Mouse (Mus musculus) spleen, postnatal 14 days (tissue): ENCODE measurements around the gene Cd24a.

Experiments
- DNase-seq, 2 experiments: peaks; one replicate each; pipeline ENCODE4 v3.0.0; 2021 to 2022; ENCODE audit warnings: low spot score in 2 of 2

Cd24a gene

DNA sequence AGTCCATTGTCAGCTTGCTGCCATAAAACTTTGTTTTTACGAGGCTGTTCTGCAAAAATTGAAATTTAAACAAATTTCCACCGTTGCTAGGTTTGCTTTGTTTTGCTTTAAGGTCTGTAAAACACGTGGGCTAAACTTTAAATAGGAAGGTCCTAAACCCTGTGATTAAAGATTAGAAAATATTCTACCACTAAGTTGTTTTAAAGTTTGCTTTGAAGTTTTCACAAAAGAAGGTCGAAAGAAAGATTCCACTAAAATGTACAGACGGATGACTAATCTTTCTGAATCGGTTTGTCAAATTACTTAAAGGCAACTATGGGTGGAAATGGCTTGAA lies at the start of gene Cd24a:
Gene Cd24a, plus strand, starts transcription at position 288 of the 335 bp plus-strand sequence.
- DNase-seq: no peak

DNA sequence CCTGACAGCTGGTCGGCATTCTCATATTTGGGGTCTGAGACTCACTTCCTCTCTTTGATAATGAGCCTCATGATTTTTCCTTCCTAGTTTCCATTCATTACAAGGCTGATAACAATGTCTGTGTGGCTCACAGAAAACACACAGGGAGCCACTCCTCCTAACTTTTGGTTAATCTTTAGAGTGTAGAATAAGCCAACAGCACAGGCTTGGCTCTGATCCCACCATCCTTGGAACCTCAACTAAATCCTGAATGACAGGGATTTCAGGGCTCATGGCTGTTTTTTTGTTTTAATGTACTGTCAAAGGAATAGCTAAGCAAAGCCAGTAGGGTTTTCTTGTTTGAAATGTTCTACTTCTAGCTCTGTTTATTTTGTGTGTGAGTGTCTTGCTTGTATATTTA lies 43.7 kb upstream of the Cd24a start:
- DNase-seq: no peak

- DNase-seq: no peak
These were observed 40.4 kb upstream of the Cd24a start for GRCm38 (mm10) chr10:43537652-43538051.

DNA sequence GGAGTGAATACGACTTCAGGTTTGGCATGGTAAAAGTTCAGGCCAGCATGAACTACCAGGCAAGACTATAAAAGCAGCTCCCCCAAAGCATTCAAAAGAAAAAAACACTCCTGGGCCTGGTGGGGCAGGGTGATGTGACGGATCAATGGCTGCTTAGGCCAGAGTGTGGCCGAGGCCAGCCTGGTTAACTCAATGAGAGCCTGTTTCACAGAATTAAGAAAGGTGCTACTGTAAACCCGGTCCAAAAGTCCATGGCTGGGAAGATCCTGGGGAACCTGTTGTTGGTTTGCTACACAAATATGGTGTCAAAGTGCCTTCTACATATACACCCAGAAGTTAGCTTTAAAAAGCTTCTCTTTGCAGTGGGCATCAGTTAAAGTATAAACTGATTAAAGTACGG lies 39.3 kb upstream of the Cd24a start:
- DNase-seq: no peak

DNA sequence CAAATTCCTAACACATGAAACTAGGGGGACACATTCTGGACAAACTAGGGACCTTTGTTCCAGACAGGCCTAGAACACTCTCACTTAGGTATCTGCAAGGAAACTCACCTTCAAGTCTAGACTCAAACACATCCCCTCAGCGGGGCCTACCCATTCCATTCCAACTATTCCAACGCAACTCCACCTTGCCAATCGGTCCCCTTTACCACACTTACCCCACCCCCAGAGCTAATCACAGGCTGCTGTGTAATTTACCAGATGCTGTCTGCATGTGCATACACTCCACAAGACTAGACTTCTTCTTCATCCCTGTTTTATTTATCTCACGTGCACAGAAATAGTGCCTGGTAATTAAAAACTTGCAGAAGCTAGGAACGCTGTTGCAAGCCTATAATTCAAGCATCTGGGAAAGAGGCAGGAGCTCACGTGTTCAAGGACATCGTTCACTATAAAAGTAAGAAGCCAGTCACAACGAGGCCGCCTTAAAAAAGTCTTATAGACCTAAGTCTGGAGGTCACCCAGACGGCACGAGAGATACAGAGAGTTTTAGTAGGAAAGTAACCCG lies 38.3 kb upstream of the Cd24a start:
- DNase-seq: no peak

DNA sequence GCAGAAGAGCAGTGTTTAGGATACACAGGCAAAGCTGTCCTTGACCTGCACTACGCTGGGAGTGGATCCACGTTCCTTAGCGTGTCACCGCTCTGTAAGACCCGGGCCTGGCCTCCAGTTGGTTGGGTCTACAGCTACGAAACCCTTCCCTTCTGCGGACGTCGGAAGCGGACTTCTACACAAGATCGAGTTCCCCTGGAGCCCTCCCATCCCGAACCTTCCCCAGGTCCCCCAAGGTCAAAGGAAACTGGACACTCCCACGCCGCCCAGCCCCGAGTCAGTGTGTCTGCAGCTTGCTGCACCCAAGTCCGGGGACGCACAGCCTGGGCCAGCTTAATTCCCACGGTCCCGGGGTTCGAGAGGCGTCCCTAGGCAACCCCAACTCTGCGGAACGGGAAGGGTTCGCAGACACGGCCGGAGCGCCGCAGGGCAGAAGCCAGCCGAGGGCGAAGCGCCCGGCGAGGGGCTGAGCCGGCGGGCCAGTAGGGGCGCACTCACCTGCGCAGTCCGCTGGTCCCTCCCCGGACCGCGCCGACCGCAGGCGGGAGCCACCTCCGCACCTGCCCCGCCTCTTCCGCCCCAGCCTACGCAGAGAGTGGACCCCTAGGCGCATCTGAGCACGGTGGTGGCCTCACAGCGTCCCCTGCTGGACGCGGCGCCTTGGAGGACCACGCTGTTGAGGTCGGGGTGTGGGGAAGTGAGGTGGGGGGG lies 37.5 kb upstream of the Cd24a start, which contains the start of gene 1700021F05Rik:
Gene 1700021F05Rik, minus strand, starts transcription at position 553 of the 711 bp plus-strand sequence.
- peak; percentile 87 to 95 for DNase-seq

- DNase-seq: no peak
These were observed 36.9 kb upstream of the Cd24a start for GRCm38 (mm10) chr10:43541153-43541544.

DNA sequence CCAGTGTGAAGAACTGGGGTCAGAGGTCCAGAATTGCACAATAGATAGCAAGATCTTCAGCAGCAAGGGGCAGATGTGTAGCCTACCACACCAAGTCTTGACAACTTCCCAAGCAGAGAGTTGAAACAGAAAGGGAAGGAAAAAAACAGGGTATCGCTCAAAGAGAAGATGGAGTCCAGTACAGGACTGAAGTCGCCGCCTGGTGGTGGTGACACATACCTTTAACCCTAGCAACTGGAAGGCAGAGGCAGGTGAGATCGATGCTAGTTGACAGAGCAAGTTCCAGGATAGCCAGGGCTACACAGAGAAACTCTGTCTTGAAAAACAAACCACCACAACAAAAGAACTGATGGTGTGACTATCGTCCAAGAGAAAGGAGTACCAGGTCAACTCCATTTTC lies 28.7 kb upstream of the Cd24a start:
- no peak for DNase-seq

GRCm38 (mm10) chr10:43550923-43551322 lies 27.2 kb upstream of the Cd24a start:
- DNase-seq: no peak

DNA sequence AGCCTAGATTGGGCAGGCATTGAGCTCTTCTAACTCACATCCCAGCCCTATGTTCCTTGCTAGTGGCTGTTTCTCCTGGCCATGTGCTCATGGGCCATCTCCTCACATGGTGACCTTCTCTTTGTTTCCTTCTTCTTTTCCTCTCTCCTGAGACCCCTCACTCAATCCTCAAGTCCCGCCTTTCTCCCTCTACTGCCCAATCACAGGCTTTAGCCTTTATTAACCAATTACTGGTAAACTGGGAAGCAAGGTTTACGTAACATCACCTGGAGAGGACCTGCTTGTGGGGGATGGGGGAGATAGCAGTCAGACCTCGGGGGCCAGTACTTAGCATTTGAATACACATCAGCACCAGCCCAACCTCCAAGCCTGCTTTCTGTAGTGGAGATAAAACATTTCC lies 26.7 kb upstream of the Cd24a start:
- no peak for DNase-seq

GRCm38 (mm10) chr10:43557630-43558165 lies 20.4 kb upstream of the Cd24a start:
- DNase-seq: no peak

GRCm38 (mm10) chr10:43559313-43559712 lies 18.8 kb upstream of the Cd24a start:
- DNase-seq: no peak

GRCm38 (mm10) chr10:43560765-43561164 lies 17.3 kb upstream of the Cd24a start:
- DNase-seq: no peak

- DNase-seq: no peak
These were observed 16.8 kb upstream of the Cd24a start for GRCm38 (mm10) chr10:43561311-43561710.

- DNase-seq: no peak
These were observed 3.7 kb upstream of the Cd24a start for GRCm38 (mm10) chr10:43574352-43574751.

GRCm38 (mm10) chr10:43574956-43575355 lies 3.1 kb upstream of the Cd24a start:
- DNase-seq: peak; percentile 77 to 90

GRCm38 (mm10) chr10:43577299-43577996 lies 636 bp upstream of the Cd24a start:
- peak; percentile 47 to 57 for DNase-seq

DNA sequence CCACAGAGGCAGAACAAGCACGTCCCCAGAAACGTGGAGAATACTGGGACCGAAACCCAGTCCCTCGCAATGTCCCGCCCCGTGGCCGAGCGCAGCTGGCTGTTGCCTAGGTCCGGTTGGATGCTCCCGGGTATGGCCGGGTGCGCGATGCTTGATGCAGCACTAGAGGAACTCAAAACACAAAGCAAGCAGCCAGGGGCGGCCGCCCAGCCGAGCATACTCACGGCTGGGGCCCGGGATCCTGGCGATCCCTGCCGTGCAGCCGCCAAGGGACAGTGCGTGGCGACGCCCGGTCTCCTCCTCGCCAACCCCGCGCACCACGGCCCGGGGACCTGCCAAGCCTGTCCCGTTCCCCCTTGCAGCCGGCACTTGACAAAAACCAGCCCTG lies 276 bp downstream of the Cd24a start:
- DNase-seq: peak; percentile 59 to 70

GRCm38 (mm10) chr10:43578754-43579380 lies 783 bp downstream of the Cd24a start:
- peak; percentile 94 for DNase-seq

- peak; percentile 53 to 66 for DNase-seq
These were observed 1.5 kb downstream of the Cd24a start for GRCm38 (mm10) chr10:43579381-43580261.

DNA sequence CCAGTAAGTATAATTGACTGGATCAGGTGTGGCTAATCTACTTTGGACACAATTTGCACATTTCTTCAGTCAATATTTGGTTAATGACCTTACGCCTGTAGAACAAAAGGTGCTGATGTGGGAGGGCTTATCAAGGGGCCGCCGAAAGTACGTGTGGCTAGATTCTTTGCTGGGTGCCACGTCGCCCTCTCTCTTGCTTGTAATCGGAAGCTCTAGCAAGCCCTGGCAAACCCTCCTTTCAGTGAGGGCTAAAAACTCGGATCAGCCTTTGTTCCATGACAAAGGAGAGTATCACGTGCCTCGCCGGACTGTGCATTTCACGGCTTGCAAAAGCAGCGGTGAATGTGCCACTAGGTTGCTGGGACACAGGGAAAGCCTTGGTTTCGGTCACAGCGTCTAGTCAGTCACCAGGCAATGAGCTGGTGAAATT lies 2.6 kb downstream of the Cd24a start:
- DNase-seq: no peak
